ENCODE assay signal across 13 mouse cellular contexts in genomic region chrX:36474103-36474751, GRCm38 (mm10). TPM values are rescaled to one million over a fixed set of nuclear protein-coding genes. Genes with fewer than 3 reads are reported as not detected.
DNase-seq lines count a peak whose midpoint lies in the region; ATAC-seq and TF ChIP-seq lines count a peak whose summit lies in the region.
"Had no signal": no experiment of that assay in that cellular context is flagged by ENCODE, and none has a peak within 500 bp of the region (broad histone marks: within the 10 kb centered on the region; RNA-seq: fewer than 3 reads in every experiment).

No protein-coding gene starts in this region.

- H3K79me2 ChIP-seq in heart, adult 2 months (replicated peaks; ENCODE audit: control insufficient read depth, insufficient read depth, low read length), result no peaks in the 10 kb centered on the region

- DNase-seq in heart, adult 2 months, result no peak
- DNase-seq in heart, adult 18-20 months, result no peak
- DNase-seq in thymus, adult 2 months, result peak; percentile 25
- no peak for DNase-seq in thymus, adult 18-20 months
- no peak for DNase-seq in cerebellum, postnatal 14 days
- no peak for DNase-seq in ovary, postnatal 10 days (ENCODE audit: low spot score)
- DNase-seq: kidney, adult 11 months had no signal

- WGBS in heart, adult 2 months, result 49% methylated on average over 6 of the region's 6 CpGs
- WGBS in thymus, adult 2 months, result 16% methylated on average over 6 of the region's 6 CpGs
- WGBS in forebrain, embryonic 16.5 days, result 53% methylated on average over 6 of the region's 6 CpGs

- no peaks in the 10 kb centered on the region for H3K9me3 ChIP-seq in forebrain, embryonic 16.5 days (ENCODE audit: control insufficient read depth, low read length)
- H3K9me3 ChIP-seq: G1E had no signal

- no peak for TF ChIP-seq POLR2A in heart, adult 2 months (IDR thresholded peaks at IDR 0.05; ENCODE audit: insufficient read depth, low read depth, low read length)
- no peak for TF ChIP-seq POLR2A in thymus, adult 2 months (IDR thresholded peaks at IDR 0.05; ENCODE audit: control insufficient read depth, extremely low read depth, insufficient read depth, low read length, poor library complexity)

- no peaks in the 10 kb centered on the region for H3K27me3 ChIP-seq in heart, adult 2 months (ENCODE audit: control insufficient read depth, insufficient read depth, low read length)
- H3K27me3 ChIP-seq in thymus, adult 2 months (ENCODE audit: control insufficient read depth, insufficient read depth, low read length), result no peaks in the 10 kb centered on the region
- H3K27me3 ChIP-seq in forebrain, embryonic 16.5 days (replicated peaks; ENCODE audit: control insufficient read depth, insufficient read depth, low read length), result no peaks in the 10 kb centered on the region

- no peaks in the 10 kb centered on the region for H3K36me3 ChIP-seq in heart, adult 2 months (ENCODE audit: control insufficient read depth, insufficient read depth, low read length)
- H3K36me3 ChIP-seq in thymus, adult 2 months (ENCODE audit: control insufficient read depth, insufficient read depth, low read length), result no peaks in the 10 kb centered on the region
- H3K36me3 ChIP-seq in forebrain, embryonic 16.5 days (ENCODE audit: control insufficient read depth, insufficient read depth), result no peaks in the 10 kb centered on the region
- H3K36me3 ChIP-seq: G1E had no signal

- TF ChIP-seq EP300 in heart, adult 2 months (IDR thresholded peaks at IDR 0.05; ENCODE audit: insufficient read depth, low read depth, low read length), result no peak

- peak; percentile 62 for ATAC-seq in inflammation-experienced regulatory T-cells, adult 6 months
- no peak for ATAC-seq in forebrain, embryonic 16.5 days
- ATAC-seq: lung, postnatal 0 days had no signal

- no peak overlapping the region for H3K27ac ChIP-seq in heart, adult 2 months
- peak overlapping the region; percentile 9 for H3K27ac ChIP-seq in thymus, adult 2 months (ENCODE audit: control insufficient read depth, insufficient read depth, low read length)
- H3K27ac ChIP-seq in forebrain, embryonic 16.5 days (ENCODE audit: low read length), result no peak overlapping the region

- peak; percentile 46 for TF ChIP-seq CTCF in heart, adult 2 months (IDR thresholded peaks at IDR 0.05)
- no peak for TF ChIP-seq CTCF in thymus, adult 2 months (IDR thresholded peaks at IDR 0.05; ENCODE audit: borderline replicate concordance, control insufficient read depth, extremely low read depth, insufficient read depth, low read length, poor library complexity)

- H3K9ac ChIP-seq in heart, adult 2 months (ENCODE audit: low read depth, low read length), result no peak overlapping the region
- H3K9ac ChIP-seq in forebrain, embryonic 16.5 days (replicated peaks; ENCODE audit: low read depth, low read length), result no peak overlapping the region

- intact Hi-C loops in heart, adult 2 months (cut with DNase I), result no loop called here

- no peaks in the 10 kb centered on the region for H3K4me1 ChIP-seq in heart, adult 2 months (ENCODE audit: control insufficient read depth, insufficient read depth, low read length)
- H3K4me1 ChIP-seq in thymus, adult 2 months (replicated peaks; ENCODE audit: control insufficient read depth, insufficient read depth, low read length), result peaks cover 8% of the 10 kb centered on the region
- H3K4me1 ChIP-seq in forebrain, embryonic 16.5 days (replicated peaks; ENCODE audit: control insufficient read depth, insufficient read depth, low read length), result no peaks in the 10 kb centered on the region

- no peak overlapping the region for H3K4me2 ChIP-seq in forebrain, embryonic 16.5 days (ENCODE audit: low read length)

- H3K4me3 ChIP-seq in heart, adult 2 months, result no peak overlapping the region
- H3K4me3 ChIP-seq in thymus, adult 2 months (ENCODE audit: control insufficient read depth, insufficient read depth, low read length), result no peak overlapping the region
- no peak overlapping the region for H3K4me3 ChIP-seq in forebrain, embryonic 16.5 days (replicated peaks; ENCODE audit: low read length)

RNA-seq across cellular contexts. Expression of gene Gm14569, which starts 17.4 kb away (rescaled TPM):
- not detected for total RNA-seq in heart, adult 2 months (2021)
- not detected in 2 replicates for polyA plus RNA-seq in heart, adult 2 months (2012; rRNA removed)
- not detected for total RNA-seq in heart, adult 18-20 months (2021)
- 0.03 TPM in 2 replicates for polyA plus RNA-seq in thymus, adult 2 months (2012; rRNA removed)
- under 1 TPM in 1 of 3 experiments, not detected in 2; 0.38 TPM for polyA plus RNA-seq in inflammation-experienced regulatory T-cells, adult 6 months (2017; shearing (Covaris generic))
- not detected in 2 replicates for polyA plus RNA-seq in forebrain, embryonic 16.5 days (2015; fragmentation: Nextera tagmentation; extraction: Ambion mirVana)
- polyA plus RNA-seq: G1E; gonadal fat pad, adult 2 months; lung, postnatal 0 days; neural tube, embryonic 11.5 days had no signal
